Mouse (Mus musculus): ENCODE results near the gene Asprv1.

The Asprv1 gene

DNA sequence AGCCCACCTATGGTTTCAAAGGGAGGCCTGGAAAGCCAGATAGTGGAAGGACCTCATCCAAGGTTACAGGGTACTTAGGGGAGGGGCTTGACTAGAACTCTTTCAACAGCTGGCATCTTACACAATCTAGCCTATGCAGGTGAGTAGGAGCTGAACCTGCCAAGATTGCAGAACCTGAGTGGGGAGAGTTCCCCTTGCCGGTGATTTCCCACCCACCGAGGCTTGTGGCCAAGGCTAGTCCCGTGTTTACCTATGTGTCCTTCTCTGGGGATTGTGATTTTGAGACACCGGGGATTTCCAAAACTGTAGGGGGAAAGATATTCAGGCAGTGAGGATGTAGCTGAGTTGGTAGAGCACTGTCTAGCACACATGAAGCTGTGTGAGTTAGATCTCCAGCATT lies 12.7 kb upstream of the Asprv1 start:
- no peak for DNase-seq (ENCODE audit: low read depth, low spot score)

DNA sequence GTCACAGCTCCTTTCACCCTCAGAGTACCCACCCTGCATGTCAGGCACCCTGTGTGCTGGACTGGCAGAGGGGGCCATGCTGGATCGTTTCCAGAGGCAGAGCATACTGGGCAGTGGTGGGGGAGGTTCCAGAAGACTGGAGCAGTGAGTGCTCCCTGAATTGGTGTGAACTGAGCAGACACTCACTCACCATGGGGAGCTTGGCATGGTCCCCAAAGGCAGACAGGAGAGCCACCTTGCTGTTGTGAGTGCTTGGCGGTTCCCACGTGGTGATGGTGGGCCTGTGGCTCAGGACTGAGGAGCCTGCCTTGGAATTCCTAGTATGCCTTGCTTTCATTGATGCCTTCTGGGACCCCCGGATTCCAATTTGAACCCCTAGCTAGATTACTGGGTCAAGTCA lies 4.8 kb upstream of the Asprv1 start:
- DNase-seq (ENCODE audit: low read depth, low spot score), result no peak

DNA sequence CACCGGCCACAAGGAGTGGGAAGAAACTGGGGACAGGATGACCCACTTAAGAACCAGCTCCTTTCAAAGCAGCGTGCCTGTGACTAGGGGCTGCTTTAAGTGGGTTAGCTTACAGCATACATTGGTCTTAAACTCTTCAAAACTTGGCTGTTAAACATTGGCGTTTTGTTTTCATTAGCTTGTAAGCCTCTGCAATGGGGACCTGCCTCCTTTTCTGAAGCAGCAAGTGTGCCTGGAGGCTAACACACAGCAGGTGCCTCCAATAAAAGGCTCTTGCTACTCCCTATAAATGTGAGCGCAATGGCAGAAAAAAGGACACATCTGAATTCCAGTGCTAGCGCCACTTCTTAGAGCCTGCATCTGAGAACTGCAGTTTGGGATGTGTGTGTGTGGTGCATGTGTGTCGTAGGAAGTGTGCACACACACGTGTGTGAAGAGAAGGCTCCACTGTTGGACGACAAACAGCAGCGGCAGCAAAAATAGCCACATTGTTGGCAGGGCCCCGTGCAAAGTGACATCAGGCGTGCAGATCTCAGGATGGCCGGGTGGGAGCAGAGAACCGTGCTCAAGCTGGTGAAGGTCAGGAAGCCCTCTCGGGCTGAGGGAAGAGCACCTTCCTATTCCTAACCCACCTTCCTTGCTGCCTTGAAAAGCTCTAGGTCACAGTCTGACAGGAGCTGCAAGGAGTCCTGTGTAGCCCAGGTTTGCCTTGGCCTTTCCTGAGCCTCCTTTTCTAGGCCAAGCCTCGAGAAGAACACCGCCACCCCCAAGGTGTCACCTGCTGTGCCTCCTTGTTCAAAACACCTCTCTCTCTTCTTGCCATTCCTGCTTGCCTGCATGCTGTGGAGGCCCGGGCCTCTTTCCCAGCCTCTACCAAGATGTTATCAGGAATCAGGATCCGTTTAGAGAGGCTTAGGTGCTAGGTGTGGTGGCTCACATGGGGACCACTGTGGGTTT lies 3.6 kb upstream of the Asprv1 start:
- peak; percentile 91 for DNase-seq (ENCODE audit: low read depth, low spot score)

DNA sequence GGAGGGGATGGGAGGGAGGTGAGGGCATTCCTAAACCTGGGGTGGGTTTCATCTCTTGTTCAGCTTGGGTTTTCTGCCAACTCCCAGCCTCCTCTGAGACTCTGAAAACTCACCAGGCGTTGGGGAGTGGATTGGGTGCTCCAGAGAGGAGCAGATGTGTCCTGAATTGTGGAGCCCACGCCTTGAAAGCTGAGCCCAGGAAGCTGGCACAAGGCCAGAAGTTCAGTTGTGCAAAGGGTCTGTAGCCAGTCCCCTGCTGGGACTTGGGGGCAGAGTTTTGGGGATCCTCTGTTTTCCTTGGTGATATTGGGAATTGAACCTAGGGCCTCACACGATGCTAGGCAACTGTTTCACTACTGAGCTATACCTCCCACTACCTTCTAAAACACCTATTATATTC lies 2.2 kb downstream of the Asprv1 start:
- no peak for DNase-seq (ENCODE audit: low read depth, low spot score)

DNA sequence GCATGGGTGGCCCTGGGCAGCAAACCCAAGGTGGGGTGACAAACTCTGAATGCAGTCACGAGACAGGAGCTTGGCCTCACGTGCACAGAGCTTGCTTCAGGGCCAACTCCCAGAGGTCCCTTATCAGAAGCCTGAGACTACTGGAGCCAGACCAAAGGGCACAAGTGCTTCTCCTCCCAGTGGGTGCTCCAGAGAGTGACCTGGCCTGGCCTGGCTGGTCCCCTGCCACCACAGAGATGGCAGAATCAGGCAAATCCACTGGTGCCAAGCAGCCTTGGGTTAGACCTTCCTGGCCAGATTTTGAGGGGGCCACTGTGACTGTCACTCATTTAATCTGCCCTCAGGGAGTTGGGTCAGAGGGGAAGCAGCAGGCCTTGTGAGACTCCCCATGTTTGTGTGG lies 8.5 kb downstream of the Asprv1 start:
- no peak for DNase-seq (ENCODE audit: low read depth, low spot score)

DNA sequence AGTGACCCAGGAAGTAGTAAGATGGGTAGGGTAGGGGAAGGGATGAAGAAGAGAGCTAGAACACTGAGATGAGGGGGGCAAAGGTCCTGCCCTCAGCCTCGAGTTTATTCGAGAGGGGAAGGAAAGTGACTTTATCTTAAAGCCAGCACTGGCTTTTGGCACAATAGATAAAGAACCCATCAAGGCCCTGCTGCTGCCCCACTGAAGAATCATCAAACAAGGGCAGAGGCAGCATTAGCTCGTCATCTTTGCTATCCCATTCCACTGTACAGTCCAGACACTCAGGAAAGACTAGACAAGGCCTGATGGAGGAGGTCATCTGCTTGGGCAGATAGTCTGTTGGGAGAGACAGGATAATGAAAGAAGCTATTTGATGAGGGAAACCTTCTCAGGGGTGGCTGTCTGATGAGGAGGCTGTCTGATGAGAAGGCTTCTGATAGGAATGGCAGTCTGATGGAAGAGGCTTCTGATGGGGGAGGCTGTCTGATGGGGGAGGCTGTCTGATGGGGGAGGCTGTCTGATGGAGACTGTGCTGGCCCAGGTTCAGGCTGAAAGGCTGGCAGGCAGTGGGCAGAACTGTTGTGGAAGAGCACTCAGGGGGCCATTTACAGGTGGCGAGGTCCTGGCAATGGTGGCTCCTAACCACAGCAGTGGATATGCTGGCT lies 9.3 kb downstream of the Asprv1 start:
- DNase-seq (ENCODE audit: low read depth, low spot score), result no peak

DNA sequence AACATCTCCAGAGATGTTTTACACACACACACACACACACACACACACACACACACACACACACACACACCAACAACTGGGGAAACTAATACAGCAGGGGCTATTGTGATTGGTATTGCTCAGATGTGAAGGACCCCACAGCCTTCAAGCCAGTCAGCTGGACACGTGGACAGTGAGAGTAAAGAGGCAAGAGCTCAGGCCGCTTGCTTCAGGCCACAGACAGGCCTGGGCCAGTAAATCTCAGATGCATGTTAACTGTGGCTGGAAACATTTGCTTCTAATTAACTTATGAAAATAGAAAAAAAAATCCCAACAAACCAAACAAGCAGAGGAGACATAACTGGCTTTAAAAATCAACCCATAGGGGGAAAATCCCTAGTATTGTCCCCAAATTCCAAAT lies 9.9 kb downstream of the Asprv1 start:
- DNase-seq (ENCODE audit: low read depth, low spot score), result peak; percentile 17

DNA sequence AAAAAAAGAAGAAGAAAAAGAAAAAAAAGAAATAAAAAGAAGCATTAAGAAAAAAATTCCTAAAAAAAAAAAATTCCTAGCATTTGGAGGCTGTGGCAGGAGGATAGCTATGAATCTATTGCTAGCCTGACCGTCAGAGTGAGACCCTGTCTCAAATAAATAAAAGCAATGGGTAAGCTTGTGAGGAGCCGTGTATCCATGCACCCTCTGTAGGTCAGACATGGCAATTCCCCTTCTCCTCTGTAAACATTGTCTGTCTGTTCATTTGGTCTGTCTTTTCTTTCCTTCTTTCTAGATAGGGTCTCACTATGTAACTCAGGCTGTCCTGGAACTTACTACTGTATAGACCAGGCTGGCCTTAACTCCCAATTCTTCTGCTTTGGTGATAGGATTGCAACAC lies 10.5 kb downstream of the Asprv1 start:
- DNase-seq (ENCODE audit: low read depth, low spot score), result no peak

DNA sequence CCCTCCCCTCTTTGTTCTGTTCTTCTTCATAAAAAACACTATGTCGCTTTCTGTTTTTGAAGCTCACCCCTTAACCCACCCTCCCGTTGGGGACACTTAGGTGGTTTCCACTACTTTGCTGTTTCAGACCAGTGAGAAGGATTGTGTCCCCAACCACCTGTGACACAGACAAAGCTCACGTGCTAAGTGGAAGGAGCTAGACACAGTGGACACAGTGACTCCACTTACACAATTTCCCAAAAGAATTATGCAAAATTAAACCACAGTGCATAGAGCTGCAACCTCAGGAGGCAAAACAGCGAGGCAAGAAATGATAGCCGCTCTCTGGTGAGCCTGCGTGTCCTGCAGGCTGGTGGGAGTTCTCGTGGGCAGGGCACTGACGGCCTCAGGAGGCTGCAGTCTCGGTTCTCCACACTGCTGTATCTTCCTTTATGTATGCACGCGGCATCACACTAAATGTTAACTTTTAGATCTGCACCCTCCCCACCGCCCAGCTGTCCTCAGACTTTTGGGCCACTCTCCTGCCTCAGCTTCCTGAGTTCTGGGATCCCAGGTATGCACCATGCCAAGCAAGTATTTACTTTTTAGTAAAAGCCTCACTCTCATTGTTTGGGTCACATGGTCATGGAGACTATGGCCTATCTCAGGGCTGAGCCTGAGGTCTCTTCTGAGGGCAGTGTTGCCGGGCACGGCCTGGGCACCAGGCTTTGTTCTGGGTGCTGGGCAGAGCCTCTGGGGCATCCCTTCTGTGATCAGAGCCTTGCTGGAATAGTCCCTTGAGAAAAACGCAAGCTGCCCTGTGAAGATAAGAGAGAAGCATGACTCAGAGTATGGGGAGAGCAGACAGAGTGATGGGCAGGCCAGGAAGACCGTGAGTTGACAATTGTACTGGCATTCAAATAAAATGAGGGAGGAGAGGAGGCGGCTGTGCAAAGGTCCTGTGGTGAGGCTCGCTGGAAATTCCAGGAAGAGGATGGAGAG lies 11.5 kb downstream of the Asprv1 start:
- no peak for DNase-seq (ENCODE audit: low read depth, low spot score)

DNA sequence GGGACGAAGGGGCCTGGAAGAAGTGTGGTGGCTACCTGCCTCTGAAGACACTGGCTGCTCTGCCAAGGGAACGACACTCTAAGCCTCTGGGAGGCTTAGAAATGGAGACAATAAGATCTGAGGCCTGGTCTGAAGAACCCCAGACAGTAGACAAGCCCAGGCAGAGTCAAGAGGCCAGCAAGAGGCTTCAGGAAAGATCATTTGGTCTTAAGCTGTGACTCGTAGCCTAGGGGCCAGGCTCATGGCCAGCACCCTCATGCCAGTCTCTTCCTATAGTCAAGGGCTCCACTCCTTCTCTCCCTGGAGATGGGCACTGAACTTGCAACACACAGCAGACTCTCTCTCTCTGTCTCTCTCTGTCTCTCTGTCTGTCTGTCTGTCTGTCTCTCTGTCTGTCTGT lies 12.2 kb downstream of the Asprv1 start:
- no peak for DNase-seq (ENCODE audit: low read depth, low spot score)

DNA sequence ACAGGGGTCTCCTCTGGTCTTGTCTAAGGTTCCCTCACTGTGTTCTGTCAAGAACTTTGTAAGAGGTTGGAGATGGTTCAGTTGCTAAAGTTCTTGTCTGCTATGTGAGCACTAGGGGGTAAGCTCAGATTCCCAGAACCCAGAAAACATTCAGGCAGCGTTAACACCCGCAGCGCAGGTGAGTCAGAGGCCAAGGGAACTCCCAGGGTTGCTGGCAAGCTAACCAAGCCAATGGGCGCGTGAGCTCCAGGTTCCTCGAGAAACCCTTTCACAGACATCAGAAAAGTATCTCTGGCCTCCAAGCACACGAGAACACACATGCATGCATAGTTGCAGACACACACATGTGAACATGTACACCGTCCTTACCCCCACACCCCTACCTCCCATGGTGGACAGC lies 12.8 kb downstream of the Asprv1 start:
- no peak for DNase-seq (ENCODE audit: low read depth, low spot score)

DNA sequence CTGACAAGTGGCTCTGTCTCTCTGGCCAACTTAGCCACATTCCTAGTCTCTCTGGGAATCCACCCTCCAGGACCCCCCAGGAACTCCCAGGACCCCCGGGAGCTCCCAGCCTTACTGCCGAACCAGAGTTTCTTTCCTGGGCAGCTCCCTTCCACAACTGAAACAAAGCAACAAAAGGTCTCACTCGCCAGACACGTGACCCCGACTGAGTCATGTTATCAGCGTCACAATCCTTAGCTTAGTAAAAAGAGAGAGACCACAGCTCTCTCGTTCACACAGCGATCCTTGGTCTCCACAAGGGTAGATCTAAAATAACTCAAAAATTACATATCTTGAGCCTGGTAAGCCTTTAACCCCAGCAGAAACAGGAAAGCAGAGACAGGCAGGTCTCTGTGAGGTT lies 13.8 kb downstream of the Asprv1 start:
- no peak for DNase-seq (ENCODE audit: low read depth, low spot score)

DNA sequence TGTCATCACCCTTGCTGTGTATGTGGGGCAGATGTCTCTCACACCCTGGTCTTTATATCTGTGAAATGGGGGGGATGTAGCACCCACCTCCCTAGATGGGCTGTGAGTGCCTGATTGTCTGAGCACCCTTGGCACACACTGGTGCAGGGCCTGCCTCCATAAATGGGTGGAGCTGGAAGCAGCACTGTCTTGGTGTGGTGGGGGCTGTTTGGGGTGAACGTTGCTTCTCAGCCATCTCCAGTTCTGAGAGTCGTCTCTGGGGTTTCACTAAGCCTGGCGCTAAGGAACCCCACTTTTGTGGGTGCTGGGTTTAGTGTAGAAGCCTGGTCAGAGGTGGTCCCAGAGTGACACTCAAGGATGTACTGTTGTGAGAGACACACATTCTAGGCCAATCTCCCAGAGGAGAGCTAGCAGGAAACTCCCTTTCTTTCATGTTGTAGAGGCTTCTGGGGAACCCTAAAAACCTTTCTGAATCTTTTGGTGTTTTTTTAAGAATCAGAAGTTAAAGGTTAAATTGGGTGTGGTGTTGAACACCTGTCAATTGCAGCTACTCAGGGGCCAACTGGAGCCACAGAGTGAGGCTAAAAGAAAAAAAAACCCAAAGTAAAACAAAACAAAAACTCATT lies 16.9 kb downstream of the Asprv1 start:
- no peak for DNase-seq (ENCODE audit: low read depth, low spot score)

DNA sequence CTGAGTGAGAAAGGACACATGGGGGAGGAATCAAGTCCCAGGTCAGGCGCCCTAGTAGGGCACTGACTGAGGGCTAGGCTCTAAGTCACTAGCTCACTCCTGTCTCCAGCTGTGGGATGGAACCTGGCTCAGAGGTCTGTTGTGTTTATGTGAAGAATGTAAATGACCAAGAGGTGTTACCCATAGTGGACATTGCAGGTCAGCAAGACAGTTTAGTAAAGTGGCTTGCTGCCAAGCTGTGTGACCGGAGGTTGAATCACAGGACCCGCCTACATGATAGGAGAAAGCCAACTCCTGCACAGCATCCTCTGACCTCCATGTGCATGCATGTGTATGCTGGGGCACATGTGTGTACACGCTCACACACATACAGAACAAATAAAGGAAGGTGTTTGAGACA lies 17.6 kb downstream of the Asprv1 start:
- DNase-seq (ENCODE audit: low read depth, low spot score), result no peak

DNA sequence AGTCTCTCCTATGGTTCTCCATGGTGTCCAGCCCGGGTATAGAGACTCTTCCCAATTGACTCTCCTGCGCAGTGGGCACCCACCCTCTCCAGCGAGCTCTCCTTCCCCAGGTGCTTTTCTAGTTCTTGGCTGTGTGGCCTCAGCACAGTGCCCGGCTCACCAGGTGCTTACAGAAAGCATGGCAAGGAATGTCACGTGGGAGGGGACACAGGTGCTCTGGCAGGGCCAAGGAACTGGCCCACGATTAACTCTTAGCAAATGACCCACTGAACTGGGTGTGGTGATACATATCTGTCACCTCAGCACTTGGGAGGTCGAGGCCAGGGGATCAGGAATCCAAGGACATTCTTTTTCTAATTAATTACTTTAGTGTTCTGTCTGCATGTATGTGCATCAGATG lies 18.2 kb downstream of the Asprv1 start:
- no peak for DNase-seq (ENCODE audit: low read depth, low spot score)

DNA sequence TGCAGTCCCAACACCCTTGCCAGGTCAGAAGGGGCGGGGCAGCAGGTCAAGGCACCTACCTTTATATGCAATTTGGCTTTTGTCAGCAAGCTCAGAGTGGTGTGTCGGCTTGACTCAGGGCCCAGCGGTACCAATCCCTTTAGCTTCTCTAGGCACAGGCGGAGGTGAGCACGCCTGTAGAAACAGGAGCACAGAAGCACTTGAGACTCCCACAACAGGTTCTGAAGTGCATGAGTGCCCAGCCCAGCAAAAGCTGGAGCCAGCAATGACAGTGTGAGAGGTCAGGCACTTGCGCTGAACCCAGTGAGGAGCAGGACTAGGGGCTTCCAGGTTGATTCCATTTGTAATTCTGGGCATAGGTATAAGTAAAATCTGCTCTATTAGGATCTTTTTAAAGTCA lies 25.1 kb downstream of the Asprv1 start:
- no peak for DNase-seq (ENCODE audit: low read depth, low spot score)

DNA sequence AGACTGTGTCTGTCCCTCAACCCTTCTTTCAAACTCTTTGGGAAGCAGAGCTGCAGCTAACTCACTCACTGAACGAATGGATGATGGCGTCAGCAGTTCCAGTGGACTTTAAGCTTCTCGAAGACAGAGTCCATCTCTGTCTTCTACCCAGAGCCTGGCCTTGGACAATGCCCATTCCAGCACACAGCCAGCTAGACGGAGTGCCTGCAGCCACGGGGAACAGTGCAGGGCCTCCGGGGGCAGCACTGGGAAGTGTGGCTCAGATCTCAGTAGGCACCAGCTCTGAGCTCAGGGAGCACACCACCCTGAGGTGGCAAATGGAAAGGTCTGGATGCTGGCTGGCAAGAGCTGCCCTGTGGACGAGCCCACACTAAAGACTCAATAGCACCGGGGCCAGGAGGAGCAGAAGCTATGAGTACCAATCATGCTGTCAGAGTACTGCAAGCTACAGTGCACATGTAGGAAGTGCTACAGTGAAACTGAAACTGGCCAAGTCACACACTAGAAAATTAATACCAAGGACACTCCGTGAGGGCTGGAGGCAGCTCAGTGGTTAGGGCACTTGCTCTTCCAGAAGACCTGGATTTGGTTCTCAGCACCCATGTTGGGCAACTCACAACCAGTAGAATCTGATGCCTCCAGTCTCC lies 26.4 kb downstream of the Asprv1 start:
- no peak for DNase-seq (ENCODE audit: low read depth, low spot score)

DNA sequence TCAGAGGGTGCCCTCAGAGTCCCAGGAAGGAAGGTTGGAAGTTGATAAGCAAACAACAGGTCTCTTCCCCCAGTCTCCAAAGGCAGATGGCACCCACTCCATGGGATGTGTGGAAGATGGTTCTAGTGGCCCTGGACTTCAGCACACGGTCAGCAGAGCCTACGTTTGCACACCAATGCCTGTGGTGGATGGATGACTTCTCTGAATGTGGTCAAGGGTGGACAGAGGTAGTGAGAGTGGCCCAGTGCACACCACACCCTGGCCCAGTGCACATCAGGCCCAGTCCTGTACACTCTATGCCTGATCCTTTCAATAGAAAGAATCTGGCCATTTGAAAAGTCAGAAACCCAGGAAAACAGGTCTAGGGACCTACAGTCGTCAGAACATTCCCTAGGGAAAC lies 30.5 kb downstream of the Asprv1 start:
- no peak for DNase-seq (ENCODE audit: low read depth, low spot score)

DNA sequence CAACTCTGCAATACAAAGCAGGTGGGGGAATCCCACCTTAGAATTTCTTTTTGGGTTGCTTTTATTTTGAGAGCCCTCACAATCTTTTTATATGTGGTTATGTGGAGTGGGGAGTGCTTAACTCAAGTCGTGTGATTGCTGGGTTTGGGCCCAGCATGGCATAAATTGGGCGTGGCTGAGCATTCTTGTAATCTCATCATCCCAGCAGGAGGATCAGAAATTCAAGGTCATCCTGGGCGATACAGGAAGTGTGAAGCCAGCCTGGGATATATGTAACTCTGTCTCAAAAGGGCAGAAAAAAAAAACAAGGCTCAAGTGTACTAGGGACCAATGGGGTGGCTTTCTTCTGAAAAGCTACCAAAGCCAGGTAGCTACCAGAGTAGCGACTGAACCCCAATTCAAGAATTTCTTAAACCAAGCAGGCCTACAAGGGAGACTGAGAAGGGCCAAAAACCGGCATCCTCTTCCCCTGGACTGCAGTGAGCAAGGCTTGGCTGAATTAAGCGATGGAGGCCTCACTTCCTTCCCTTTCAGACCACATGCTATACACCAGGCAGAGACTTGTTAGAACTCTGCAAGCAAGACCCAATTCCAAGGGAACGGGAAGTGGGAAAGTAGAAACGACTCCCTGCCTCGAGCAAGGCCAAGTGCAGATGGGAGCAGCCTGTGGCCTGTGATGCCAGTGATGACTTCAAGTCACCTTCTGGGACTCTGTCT lies 32.4 kb downstream of the Asprv1 start:
- no peak for DNase-seq (ENCODE audit: low read depth, low spot score)

DNA sequence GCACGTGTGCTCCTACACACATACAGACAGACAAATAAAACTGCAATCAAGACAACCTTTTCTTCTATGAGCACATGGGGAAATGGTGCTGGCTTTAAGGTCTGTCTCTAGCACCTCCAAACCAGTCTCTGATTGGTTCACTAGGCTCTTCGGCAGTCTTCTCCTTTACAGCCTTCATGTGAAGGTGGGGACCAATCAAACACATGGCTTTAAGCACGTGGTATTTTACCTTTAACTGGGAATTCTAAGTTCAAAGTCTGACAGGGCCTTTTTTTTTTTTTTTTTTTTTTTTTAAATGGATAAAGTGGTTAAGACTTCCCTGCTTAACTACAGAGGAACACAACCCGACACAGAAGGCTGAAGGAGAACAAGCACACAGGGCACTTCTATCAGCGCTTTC lies 37.1 kb downstream of the Asprv1 start:
- DNase-seq (ENCODE audit: low read depth, low spot score), result no peak

Measured in forelimb bud, embryonic 11.5 days (tissue).